Mouse (Mus musculus) cerebellum, adult (tissue): ENCODE data around the gene Ascc1.
"Not testable (repeated sequence)": the region's sequence is repeated elsewhere in the genome, so short reads cannot be mapped to it uniquely, and the experiment has no call there.

Source experiments
- ATAC-seq: cut with Nextera tagmentation; 2 replicates; pipeline ENCODE4 v1.9.2; 2017; ENCODE audit warnings: mild to moderate bottlenecking, moderate library complexity, mixed read lengths; ENCODE audit not compliant: insufficient number of reproducible peaks, low FRiP score, low TSS enrichment

The Ascc1 gene

DNA sequence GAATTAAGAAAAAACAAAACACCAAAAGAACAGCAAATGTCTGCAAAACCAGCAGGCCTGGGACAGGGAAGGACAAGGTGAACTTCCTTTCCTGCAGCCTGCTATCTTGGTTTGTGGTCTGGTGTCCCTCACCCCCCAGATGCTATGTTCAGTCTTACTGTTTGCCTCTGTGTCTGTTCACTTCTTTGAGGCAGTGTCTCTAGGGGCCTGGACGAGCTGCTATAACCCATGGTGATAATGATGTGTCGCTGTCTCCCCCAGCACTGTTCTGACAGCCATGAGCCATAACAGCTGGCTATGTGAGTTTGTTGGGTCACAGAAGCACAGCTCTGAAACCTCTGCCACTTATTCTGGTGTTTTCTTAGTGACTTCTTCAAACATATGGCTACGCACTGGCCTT, 27.8 kb upstream of the Ascc1 start:
- no peak for ATAC-seq

DNA sequence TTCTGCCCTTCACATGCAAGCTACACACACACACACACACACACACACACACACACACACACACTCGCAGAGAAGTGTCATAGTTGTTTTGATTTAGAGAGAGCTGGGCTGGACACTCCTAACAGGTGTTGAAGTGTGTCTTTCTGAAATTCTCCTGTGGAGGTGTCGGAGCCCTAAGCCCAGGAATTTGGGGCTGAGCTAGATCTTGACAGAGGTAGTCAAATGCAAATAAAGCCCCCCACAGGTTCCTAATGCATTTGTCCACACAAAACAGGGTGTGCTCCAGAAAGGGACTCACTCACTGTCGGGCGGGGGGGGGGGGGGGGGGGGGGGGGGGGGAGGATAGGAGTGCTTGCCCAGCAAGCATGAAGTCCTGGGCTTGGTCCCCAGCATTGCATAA, 25.5 kb upstream of the Ascc1 start:
- ATAC-seq, result no peak

DNA sequence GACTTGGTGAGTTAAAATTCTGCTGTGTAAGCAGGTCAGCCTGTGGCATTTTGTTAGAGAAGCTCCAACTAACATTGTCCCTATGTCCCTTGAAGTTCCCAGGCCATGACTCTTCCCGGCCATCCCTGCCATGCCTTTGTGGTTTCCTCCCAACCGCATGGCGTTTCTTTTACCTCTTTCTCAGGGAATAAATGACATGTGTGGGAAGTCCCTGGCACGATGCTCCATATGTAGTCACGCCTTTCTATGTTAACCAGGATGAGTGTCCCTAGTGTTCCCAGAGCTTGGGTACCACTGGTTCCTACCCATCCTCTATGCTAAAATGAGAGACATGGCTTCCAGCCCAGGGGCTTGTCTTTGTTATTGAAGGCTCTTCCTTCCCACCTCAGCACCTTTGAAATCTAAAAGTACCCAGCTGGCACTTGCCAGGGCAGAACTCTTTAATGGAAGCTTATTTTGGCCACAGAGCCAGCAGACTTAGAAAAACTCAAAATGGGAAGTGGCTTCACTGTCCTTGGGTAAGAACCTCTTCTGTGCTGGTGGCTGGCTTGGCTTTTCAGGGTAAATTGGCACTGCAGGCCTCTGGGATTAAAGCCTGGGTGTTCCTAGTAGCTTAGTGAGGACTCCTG, 24.8 kb upstream of the Ascc1 start:
- no peak for ATAC-seq

DNA sequence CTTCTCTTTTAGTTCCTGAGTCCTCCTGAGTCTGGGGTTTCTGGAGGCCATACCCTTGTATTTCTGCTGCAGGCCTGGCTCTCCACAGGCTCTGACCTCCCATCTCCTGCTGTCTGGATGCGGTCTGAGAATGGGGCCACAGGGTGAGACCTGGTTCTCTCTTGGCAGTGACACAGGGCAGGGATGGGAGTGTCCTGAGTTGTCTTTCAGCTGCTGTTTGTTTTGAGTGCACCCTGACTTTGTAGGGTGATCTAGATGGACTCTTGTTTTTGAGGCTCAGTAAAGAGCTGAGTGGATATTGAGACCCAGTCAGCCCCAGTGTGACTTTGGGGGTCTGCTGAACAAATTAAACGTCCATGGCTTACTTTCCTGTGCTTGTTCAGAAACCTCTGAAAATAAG, 24.2 kb upstream of the Ascc1 start:
- ATAC-seq, result no peak

DNA sequence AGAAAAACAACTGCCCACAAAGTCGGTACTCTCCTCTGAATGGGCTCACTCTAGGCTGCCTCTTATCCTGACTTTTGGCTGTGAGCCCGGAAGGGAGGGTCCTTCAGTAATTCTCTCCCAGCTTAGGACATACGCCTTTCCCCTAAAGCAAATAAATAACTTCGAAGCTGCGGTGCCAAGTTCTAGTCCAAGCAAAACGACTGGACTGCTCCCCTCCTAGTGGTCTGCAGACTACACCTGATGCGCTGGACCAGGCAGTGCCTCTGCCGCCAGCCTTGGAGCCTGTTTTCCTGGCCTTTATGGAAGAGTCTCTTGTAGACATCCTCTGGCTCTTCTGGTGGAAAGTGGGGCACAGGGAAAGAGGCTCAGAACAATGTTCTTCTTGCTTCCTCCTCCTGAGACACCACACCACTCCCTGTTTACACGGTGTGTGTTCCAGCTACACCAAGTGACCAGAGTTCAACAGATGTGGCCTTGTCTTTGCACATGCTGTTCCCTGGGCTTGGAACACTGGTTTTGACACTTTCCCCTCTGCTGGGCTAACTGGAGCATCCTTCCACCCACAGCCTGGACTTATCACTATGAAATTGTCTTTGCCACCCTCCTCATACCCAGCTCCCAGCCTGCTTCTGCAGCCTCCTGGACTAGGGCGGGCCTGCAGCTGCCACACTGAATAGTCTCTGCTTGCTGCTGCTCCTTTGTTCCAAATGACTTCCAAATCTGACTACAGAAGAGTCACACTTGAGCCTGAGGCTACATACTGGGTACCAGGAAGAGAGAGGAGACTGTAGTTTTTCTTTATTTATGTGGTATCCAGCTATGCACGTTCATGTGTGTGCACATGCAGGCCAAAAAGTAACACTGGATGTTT, 23.5 kb upstream of the Ascc1 start:
- ATAC-seq, result no peak

DNA sequence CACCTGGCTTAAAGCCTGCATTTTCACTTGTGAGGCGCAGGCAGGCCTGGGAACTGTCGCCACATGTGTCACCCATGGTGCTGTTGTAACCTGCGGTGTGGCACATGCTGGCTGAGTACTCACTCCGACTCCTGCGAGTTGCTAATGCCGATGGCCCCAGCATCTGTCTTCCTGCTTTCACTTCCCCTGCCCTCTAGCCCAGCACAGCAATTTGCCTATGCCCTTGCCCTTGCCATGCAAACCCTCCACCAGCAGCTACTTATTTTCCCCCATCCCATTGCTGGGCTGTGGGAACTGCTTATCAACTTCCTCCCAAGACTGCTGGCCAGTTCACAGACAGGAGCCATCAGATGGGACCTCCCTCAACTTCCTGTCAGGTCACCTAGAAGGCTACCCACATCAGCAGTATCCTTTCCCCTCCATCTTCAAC, 21.8 kb upstream of the Ascc1 start:
- ATAC-seq, result no peak

DNA sequence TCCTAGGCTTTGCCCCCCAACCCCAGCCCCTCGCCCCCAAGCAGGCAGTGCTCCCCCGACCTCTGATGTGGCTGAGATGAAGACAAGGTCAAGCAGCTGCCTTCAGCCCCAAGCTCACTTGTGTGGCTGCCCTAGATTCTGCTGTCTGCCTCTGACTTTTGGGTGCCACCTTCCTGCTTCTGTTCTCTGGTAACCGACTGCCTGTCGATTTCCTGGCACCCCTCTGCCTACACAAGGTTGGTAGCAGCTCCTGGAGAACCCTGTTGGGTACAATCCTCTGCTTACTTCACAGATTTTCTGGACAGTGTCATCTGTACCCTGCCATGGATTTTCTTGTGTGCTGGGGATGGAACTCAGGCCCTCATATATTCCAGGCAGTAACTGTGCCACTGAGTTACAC, 21.3 kb upstream of the Ascc1 start:
- ATAC-seq, result no peak

DNA sequence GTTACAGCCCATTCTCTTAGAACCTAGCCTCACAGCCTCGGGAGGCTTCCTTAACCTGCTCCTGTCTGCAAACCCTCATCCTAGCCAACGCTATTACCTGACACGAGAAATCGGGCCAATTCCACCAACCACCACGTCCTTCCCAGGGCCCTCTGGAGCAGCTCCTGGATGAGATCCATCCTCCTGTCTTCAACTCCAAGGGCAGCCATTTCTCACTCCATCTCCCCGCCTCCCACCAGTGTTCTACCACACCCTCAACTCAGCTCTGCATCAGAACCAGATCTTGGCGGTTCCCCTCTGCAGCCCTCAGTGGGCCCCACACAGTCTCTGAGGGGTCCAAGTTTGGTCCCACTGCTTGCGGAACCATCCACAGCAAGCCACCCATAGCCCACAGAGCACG, 20.8 kb upstream of the Ascc1 start:
- ATAC-seq, result no peak

DNA sequence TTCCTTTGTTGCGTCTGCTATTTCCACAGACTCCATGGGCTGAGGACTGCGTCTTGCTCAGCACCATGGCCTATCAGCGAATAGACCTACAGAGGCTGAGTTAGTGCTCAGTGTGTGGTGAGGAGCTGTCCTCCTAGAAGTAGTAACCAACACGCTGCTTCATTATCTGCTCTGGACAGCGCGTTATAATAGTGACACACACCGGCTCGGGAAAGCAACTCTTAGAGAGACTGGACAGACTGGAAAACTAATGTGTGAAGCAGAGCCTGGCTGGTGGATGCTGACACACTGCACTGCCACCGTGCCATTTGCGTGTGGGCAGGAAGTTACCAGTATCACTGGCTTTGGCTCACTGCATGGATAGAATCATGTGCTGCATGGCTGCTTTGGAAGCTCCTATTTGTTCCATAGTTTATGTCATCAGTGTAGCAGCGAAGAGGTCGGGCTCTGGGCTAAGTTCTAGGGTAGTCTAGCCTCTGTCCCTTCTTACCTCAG, 20.2 kb upstream of the Ascc1 start:
- no peak for ATAC-seq

DNA sequence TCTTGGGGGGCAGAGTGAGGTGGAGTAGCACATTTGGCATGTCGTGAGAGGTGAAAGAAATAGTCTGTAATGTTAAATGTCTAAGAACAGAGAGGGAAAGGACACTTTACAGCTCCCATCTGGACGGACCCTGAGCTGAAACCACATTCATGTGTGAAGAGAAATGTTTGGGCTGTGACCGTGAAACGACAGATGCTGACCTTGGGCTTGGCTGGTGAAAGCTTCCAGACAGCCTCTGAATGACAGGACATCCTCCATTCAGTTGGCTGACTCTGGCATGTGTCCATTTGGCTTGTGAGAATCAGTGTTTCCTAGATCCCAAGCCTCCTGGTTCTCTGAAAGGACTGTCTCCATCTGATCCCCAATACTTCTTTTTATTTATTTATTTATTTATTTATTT, 14.6 kb upstream of the Ascc1 start:
- ATAC-seq, result no peak

DNA sequence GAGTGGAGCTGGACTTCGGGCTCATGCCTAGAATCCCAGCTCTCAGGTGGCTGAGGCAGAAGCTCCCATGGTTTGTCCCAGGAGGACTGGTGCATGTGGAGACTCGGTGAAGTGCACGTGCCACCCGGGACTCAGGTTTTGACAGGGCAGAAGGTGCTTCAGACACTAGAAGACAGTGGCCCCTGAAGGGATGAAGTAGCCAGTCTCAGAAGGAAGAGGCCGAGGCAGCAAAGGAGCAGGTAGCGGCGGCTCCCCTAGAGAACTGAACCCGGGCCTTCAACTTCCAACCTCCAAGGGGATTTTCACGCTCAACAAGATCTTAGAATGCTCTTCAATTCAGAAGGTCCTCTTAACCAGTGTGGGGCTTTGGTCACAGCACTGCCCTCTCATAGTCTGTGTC, 12.2 kb upstream of the Ascc1 start:
- ATAC-seq, result no peak

DNA sequence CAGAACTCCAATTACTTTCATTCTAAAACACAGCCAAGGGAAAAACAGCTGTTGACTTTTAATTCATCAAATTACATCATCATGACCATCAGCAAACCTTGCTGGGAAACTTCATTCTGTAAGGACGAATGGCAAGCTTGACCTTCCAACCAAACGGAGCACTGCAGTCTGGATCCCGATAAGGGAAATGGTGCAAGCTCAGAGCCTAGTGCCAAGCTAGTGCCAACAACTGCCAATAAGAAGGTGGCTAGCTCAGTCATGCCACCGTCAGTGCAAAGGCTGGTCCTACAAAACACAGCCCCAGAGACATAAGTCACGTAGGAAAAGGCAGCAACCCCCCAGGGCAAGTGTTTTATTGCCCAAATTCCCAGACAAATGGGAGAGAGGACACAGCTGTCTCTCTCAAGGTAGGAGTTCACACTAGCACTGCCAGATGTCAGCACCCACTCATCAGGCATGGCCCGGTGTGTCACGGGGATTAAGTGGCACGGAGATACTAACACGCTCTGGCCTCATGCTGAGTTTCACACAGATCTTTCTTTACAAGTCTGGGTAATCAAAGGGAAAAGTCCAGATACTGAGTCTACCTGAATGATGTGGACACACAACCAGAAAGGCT, 11.2 kb upstream of the Ascc1 start:
- no peak for ATAC-seq

DNA sequence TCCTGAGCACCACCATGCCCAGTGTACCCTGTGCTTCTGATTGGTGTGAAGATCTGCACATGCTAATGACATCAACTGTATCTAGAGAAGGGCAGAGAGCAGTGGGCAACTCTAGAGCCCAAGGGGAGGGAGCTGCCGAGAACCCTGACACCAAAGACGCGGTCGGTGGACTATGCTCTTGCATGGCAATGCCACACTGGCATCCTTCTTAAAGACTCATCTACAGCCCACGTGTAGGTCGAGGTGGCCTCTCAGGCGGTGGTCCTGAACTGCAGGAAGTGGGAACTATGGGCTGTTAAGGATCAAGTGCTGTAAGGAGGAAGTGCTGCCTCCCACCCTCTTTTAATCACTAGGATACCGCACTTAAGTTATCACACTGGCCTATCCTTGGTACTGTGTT, 10.6 kb upstream of the Ascc1 start:
- no peak for ATAC-seq

DNA sequence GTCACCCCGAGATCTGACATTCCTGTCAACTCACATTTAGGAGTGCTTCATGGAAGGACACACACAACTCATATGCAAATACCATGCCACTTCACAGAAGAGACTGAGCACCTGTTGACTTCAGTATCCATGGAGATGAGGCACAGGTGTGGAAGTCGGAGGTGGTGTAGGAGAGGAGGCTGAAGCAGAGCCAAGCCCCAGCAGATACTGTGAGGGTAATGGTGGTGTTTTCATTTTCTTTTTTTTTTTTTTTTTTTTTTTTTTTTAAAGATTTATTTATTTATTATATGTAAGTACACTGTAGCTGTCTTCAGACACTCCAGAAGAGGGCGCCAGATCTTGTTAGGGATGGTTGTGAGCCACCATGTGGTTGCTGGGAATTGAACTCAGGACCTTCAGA, 8.8 kb upstream of the Ascc1 start:
- not testable (repeated sequence) for ATAC-seq

DNA sequence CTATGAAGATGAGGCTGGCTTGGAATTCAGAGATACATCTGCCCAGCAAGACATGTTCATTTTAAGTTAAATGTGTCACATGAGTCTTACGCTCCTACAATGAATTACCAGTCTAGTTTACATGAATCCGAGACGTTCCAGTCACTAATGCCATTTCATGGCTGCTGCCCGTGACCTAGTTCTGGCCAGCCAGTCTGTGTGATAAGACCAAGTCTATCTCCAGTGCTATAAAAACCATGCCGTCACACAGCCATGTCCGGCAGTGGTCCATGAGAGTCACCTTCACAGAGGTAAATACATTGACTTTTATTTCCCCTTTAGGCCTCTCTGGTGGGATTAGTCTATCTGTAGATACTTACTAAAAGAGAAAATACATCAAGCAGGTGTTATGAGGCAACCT, 6.7 kb upstream of the Ascc1 start:
- ATAC-seq, result no peak

DNA sequence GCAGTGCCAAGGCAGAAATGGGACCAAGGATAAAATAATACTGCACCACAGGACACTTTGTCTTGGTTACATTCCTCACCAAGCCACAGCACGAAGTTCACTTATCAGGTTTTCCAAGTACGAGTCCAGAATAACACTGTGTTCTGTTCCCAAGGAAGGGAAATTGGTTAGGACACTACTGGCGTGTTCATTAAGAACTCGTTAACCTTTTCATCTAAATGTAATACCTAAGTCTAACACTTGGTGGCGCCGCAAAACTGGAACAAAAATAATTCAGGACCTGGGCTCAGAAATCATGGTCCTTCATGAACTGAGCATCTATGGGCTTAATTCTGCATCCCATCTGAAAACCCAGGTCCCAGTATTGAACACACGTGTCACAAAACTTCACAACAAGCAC, 5.0 kb upstream of the Ascc1 start:
- no peak for ATAC-seq

DNA sequence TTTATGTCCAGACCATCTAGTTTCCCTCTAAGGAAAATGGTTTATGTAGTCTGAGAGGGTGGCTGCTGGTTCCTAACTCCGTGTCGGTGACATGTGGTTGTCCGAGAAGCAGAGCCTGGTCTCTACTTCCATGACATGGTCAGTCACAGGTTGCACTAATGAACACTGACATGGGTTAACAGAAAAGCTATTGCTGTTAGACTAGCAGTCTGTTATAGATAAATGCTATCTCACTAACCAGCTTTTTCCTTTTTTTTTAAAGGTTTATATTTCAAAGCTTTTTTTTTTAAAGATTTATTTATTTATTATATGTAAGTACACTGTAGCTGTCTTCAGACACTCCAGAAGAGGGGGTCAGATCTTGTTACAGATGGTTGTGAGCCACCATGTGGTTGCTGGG, 3.5 kb upstream of the Ascc1 start:
- ATAC-seq, result no peak

DNA sequence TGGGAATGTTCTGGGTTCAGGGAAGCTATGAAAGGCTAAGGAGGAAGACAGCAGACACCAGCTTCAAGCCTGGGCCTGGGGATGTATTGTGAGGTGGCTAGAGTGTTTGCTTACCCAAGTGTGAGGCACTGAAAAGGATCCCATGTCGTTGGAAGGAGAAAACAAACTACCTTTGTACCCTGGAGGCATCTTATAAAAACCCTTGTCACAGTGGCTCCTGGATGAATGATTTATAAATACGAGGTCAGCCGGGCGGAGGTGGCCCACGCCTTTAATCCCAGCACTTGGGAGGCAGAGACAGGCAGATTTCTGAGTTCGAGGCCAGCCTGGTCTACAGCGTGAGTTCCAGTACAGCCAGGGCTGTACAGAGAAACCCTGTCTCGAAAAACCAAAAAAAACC, 942 bp upstream of the Ascc1 start:
- ATAC-seq, result not testable (repeated sequence)

DNA sequence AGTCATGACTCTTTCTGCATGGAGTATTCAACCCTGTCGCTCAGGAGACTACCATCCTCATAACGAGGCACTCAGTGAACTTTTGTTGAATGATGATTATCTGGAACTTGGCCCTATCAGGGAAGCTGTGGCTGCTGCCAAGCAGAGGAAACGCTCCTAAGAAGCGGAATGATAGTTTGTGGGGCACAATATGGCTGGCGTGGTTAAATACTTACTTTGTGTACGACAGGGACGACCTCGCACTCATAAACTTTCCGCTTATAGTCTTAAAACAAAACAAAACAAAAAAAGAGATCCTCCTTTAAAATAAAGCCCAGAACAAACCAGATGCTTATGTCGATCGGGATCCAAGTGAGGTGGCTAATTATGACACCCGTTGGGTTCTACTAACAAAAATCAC, 402 bp upstream of the Ascc1 start:
- no peak for ATAC-seq

DNA sequence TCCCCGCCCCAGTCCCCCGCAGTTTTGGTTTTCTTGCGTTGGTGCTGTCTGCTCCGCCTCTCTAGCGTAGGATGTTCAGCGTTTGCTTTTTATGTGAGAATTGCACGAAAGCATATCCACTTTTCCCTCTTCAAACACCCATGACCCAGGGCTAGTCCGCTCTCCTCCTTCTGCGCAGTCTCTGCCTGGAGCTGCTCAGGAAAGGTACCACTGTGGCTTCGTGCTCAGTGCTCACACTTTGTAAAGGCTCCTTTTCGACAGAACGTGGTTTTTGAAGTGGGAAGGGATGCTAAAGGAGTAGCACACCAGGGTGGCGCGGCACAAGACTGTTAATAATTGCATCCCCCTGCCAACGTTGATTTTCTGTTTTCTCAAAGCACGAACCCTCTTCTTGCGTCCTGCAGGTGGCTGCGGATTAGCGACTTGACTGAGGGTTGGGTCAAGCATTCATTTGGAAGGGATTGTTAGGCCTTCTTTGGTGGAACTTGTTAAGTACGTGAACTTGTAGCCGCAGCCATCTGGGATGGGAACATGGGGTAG, 678 bp downstream of the Ascc1 start:
- ATAC-seq, result peak; percentile 56; the same call in 1 of the 2 replicates

DNA sequence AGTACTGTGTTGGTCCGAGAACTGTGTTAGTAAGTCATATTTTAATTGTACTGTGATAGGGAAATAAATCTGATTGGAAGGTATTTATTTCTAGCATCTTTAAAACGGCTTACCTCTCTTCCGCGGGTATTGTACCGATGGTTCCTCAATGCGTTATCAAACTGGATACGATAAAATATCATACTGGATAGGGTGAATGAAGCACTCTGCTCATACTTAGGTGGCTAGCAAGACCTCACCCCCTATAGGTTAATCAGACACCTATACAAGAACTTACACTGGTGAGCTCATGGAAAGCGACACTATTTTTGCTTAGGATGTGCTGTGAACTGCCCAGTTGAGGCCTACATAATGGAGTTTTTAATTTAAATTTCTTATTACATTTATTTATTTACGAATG, 1.2 kb downstream of the Ascc1 start:
- no peak for ATAC-seq
